Mouse (Mus musculus) heart, postnatal 0 days (tissue): ENCODE measurements around the gene Plin4. TPM values are rescaled to one million over a fixed set of nuclear protein-coding genes. Genes with fewer than 3 reads are reported as not detected.
A peak's percentile ranks its signal among the peaks of the same experiment; 100 is the strongest.

Experiments
- ATAC-seq: fragments of 200-750 bp; cut with Nextera tagmentation; 2 replicates; pipeline ENCODE4 v1.8.0; 2017; ENCODE audit warnings: low read depth, moderate number of reproducible peaks, moderate library complexity; ENCODE audit not compliant: insufficient read depth
- DNase-seq: peaks from one replicate; pipeline ENCODE4 v3.0.0-alpha.2; 2016; ENCODE audit warnings: low spot score
- H3K27ac ChIP-seq: fragments of 300-500 bp; sonication (generic); 2 replicates; pipeline ENCODE4 v1.5.1; 2014; ENCODE audit warnings: low read depth, mild to moderate bottlenecking
- H3K27me3 ChIP-seq: fragments of 300-500 bp; sonication (generic); 2 replicates; pipeline ENCODE4 v1.6.1; 2014; ENCODE audit warnings: low read length, mixed read lengths; ENCODE audit not compliant: control insufficient read depth, insufficient read depth
- H3K36me3 ChIP-seq: fragments of 300-500 bp; sonication (generic); replicated peaks from 2 replicates; pipeline ENCODE4 v1.6.1; 2014; ENCODE audit warnings: low read length, mixed read lengths; ENCODE audit not compliant: control insufficient read depth, insufficient read depth
- H3K4me1 ChIP-seq: fragments of 300-500 bp; sonication (generic); 2 replicates; pipeline ENCODE4 v1.6.1; 2014; ENCODE audit warnings: antibody characterized with exemption; ENCODE audit not compliant: control insufficient read depth, insufficient read depth
- H3K4me2 ChIP-seq: fragments of 300-500 bp; sonication (generic); 2 replicates; pipeline ENCODE4 v1.6.1; 2014; ENCODE audit warnings: low read depth, mild to moderate bottlenecking, low read length, moderate library complexity
- H3K4me3 ChIP-seq: fragments of 300-500 bp; sonication (generic); 2 replicates; pipeline ENCODE4 v1.5.1; 2014; ENCODE audit warnings: low read depth, low read length
- H3K9ac ChIP-seq: fragments of 300-500 bp; sonication (generic); replicated peaks from 2 replicates; pipeline ENCODE4 v1.6.1; 2014; ENCODE audit warnings: low read depth, low read length, mixed read lengths
- H3K9me3 ChIP-seq: fragments of 300-500 bp; sonication (generic); replicated peaks from 2 replicates; pipeline ENCODE4 v1.6.1; 2016; ENCODE audit warnings: low read length; ENCODE audit not compliant: control insufficient read depth
- CTCF ChIP-seq: IDR thresholded peaks from 2 replicates; pipeline ENCODE4 v1.5.1; 2016; ENCODE audit warnings: antibody characterized with exemption, control low read depth, low read depth
- EP300 ChIP-seq: IDR thresholded peaks from 2 replicates; pipeline ENCODE4 v1.6.1; 2016; ENCODE audit warnings: antibody characterized with exemption, low read depth
- WGBS: fragments of 180-500 bp; shearing (Covaris S2); extraction: QIAGEN DNeasy Blood & Tissue Kit; methylation state at CpG from one replicate; pipeline ENCODE4 v1.1.7; 2014; 5-methylcytosine and 5-hydroxymethylcytosine counted together
- polyA plus RNA-seq: library from polyadenylated mRNA; unstranded; fragments of >200 nt; fragmentation: Nextera tagmentation; extraction: Ambion mirVana; gene quantifications from 2 replicates; pipeline ENCODE4 v1.2.1, GENCODE M21; 2015
- total RNA-seq: library from RNA; depleted of rRNA; stranded (reverse); fragments of >200 nt; gene quantifications from 2 replicates; pipeline ENCODE4 v1.2.3, GENCODE M21; 2014; ENCODE audit warnings: low replicate concordance

The Plin4 gene
- total and polyA plus RNA-seq, 2 experiments from 2014 or later = 9.4 to 88.5 TPM

GRCm38 (mm10) chr17:56147420-56147819 lies 37.8 kb upstream of the Plin4 start:
- Histone ChIP-seq H3K9ac (no peak overlapping the region), H3K27me3 (peaks cover 89% of the 10 kb centered on the region), H3K4me1 (no peaks in the 10 kb centered on the region), H3K4me2 (no peak overlapping the region), H3K4me3 (no peak overlapping the region), H3K9me3 (no peaks in the 10 kb centered on the region), H3K27ac (no peak overlapping the region), H3K36me3 (no peaks in the 10 kb centered on the region)
- 44% methylated on average over 12 of the region's 12 CpGs for WGBS
- ATAC-seq (no peak), DNase-seq (no peak)
- TF ChIP-seq EP300 (no peak), CTCF (no peak)

GRCm38 (mm10) chr17:56146131-56146530 lies 36.5 kb upstream of the Plin4 start:
- no peak overlapping the region for H3K27ac ChIP-seq
- peaks cover 6% of the 10 kb centered on the region; the same call in 1 of the 2 replicates for H3K4me1 ChIP-seq
- no peaks in the 10 kb centered on the region for H3K9me3 ChIP-seq
- no peaks in the 10 kb centered on the region for H3K36me3 ChIP-seq
- DNase-seq = no peak
- H3K27me3 ChIP-seq = peaks cover 97% of the 10 kb centered on the region
- TF ChIP-seq CTCF (no peak), EP300 (no peak)
- no peak for ATAC-seq
- WGBS = 16% methylated on average over 9 of the region's 9 CpGs
- no peak overlapping the region for H3K4me3 ChIP-seq
- no peak overlapping the region for H3K9ac ChIP-seq
- H3K4me2 ChIP-seq = no peak overlapping the region

GRCm38 (mm10) chr17:56144546-56144945 lies 34.9 kb upstream of the Plin4 start:
- Histone ChIP-seq H3K4me2 (no peak overlapping the region), H3K4me3 (no peak overlapping the region), H3K9ac (no peak overlapping the region), H3K27ac (no peak overlapping the region), H3K4me1 (peaks cover 10% of the 10 kb centered on the region), H3K36me3 (no peaks in the 10 kb centered on the region), H3K9me3 (no peaks in the 10 kb centered on the region), H3K27me3 (peaks cover 98% of the 10 kb centered on the region)
- WGBS = 71% methylated on average over 9 of the region's 9 CpGs
- DNase-seq (no peak), ATAC-seq (no peak)
- no peak for TF ChIP-seq CTCF
- no peak for TF ChIP-seq EP300

- no peak for TF ChIP-seq CTCF
- no peak for TF ChIP-seq EP300
- H3K9me3 ChIP-seq = no peaks in the 10 kb centered on the region
- H3K4me1 ChIP-seq = peaks cover 10% of the 10 kb centered on the region
- peaks cover 89% of the 10 kb centered on the region for H3K27me3 ChIP-seq
- H3K9ac ChIP-seq = 0 out of 2 replicates have a peak overlapping the region, but pooled peaks have one; percentile 1
- DNase-seq (no peak), ATAC-seq (no peak; the same call in 1 of the 2 replicates)
- H3K36me3 ChIP-seq = no peaks in the 10 kb centered on the region
- H3K27ac ChIP-seq = no peak overlapping the region
- H3K4me2 ChIP-seq = peak overlapping the region; percentile 48
- peak overlapping the region; percentile 23 for H3K4me3 ChIP-seq
- 2% methylated on average over 44 of the region's 47 CpGs for WGBS
These were observed 32.4 kb upstream of the Plin4 start for GRCm38 (mm10) chr17:56141702-56142605.

- 2% methylated on average over 74 of the region's 79 CpGs for WGBS
- Histone ChIP-seq H3K4me3 (peak within 1 kb of the TSS; percentile 60), H3K9ac (peak within 1 kb of the TSS; percentile 37; the same call in 1 of the 2 replicates), H3K27me3 (peaks cover 74% of the 10 kb centered on the region), H3K9me3 (no peaks in the 10 kb centered on the region), H3K4me2 (peak within 1 kb of the TSS; percentile 94), H3K27ac (no peak within 1 kb of the TSS), H3K4me1 (peaks cover 10% of the 10 kb centered on the region), H3K36me3 (no peaks in the 10 kb centered on the region)
- ATAC-seq (peak; percentile 21; the same call in 1 of the 2 replicates), DNase-seq (peak; percentile 33)
- TF ChIP-seq EP300 (no peak), CTCF (no peak)
These were observed 30.4 kb upstream of the Plin4 start, which contains the start of gene Sema6b for GRCm38 (mm10) chr17:56139858-56140595. Gene Sema6b (minus strand): TSS chr17:56140343.
